9 mouse cellular contexts compared by ENCODE assay signal in the genomic region with DNA sequence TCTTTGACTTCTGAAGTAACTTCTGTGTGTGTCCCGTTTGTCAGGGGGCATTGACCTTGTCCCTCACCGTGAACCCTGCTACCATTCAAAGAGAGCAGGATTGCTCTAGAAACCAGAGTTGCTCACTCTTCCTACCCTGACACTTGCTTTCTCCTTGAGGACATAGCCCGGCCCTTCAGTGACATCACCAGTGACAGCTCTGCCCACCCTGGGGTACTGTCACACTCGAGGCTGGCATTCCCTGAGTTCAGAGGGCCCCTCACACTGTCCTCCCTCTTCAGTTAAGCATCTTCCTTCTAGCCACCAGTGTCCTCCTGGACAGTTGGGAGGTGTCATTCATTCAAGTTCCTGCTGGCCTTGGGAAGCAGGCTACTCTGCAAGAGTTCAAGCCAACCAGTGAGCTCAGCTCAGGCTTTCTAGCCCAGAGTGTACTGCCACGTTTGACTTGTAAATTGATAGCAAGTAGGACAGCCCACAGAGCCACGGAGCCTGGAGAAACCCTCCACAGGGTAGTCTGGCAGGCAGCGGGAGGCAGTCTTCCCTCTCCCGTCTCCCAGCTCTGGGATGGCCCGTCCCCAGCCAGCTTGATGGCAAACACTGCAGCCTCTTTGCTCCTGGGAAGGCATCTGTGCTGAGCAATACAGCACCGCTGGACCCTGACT. TPM values are rescaled to one million over a fixed set of nuclear protein-coding genes. Genes with fewer than 3 reads are reported as not detected.
A peak's percentile ranks its signal among the peaks of the same experiment; 100 is the strongest.
DNase-seq lines count a peak whose midpoint lies in the region; ATAC-seq and TF ChIP-seq lines count a peak whose summit lies in the region.
"Had no signal": no experiment of that assay in that cellular context is flagged by ENCODE, and none has a peak within 500 bp of the region (broad histone marks: within the 10 kb centered on the region; RNA-seq: fewer than 3 reads in every experiment).

No protein-coding gene starts in this region.

- no peak for TF ChIP-seq POLR2A in thymus, adult 2 months (IDR thresholded peaks at IDR 0.05; ENCODE audit: control insufficient read depth, extremely low read depth, insufficient read depth, low read length, poor library complexity)

- peak overlapping the region; percentile 11 for H3K27ac ChIP-seq in heart, embryonic 10.5 days
- 0 out of 2 replicates have a peak overlapping the region, but pooled peaks have one; percentile 7 for H3K27ac ChIP-seq in midbrain, embryonic 12.5 days (replicated peaks)
- H3K27ac ChIP-seq in midbrain, embryonic 15.5 days, result no peak overlapping the region
- peak overlapping the region; percentile 69 for H3K27ac ChIP-seq in hindbrain, embryonic 13.5 days
- no peak overlapping the region for H3K27ac ChIP-seq in thymus, adult 2 months (ENCODE audit: control insufficient read depth, insufficient read depth, low read length)
- H3K27ac ChIP-seq: heart, embryonic 15.5 days; liver, embryonic 15.5 days had no signal

- H3K27me3 ChIP-seq in heart, embryonic 10.5 days (ENCODE audit: insufficient read depth, poor library complexity, severe bottlenecking), result no peaks in the 10 kb centered on the region
- no peaks in the 10 kb centered on the region for H3K27me3 ChIP-seq in midbrain, embryonic 12.5 days
- no peaks in the 10 kb centered on the region for H3K27me3 ChIP-seq in midbrain, embryonic 15.5 days (replicated peaks)
- H3K27me3 ChIP-seq in hindbrain, embryonic 13.5 days, result no peaks in the 10 kb centered on the region
- no peaks in the 10 kb centered on the region for H3K27me3 ChIP-seq in thymus, adult 2 months (ENCODE audit: control insufficient read depth, insufficient read depth, low read length)
- H3K27me3 ChIP-seq: heart, embryonic 15.5 days; liver, embryonic 15.5 days had no signal

- no peak for DNase-seq in heart, embryonic 10.5 days (ENCODE audit: low spot score)
- DNase-seq in heart, postnatal 36 days, result no peak
- DNase-seq in yolk sac, embryonic 10.5 days (ENCODE audit: low spot score), result peak; percentile 26
- no peak for DNase-seq in thymus, adult 2 months

- H3K36me3 ChIP-seq in heart, embryonic 10.5 days, result peaks cover 43% of the 10 kb centered on the region
- H3K36me3 ChIP-seq in midbrain, embryonic 12.5 days, result peaks cover 41% of the 10 kb centered on the region
- H3K36me3 ChIP-seq in midbrain, embryonic 15.5 days (replicated peaks), result peaks cover 29% of the 10 kb centered on the region
- peaks cover 41% of the 10 kb centered on the region for H3K36me3 ChIP-seq in hindbrain, embryonic 13.5 days
- H3K36me3 ChIP-seq in thymus, adult 2 months (ENCODE audit: control insufficient read depth, insufficient read depth, low read length), result peaks cover 9% of the 10 kb centered on the region

- intact Hi-C loops in heart, postnatal 36 days (cut with DNase I), result no loop called here

- no peaks in the 10 kb centered on the region for H3K9me3 ChIP-seq in heart, embryonic 10.5 days
- no peaks in the 10 kb centered on the region for H3K9me3 ChIP-seq in midbrain, embryonic 12.5 days
- no peaks in the 10 kb centered on the region for H3K9me3 ChIP-seq in midbrain, embryonic 15.5 days
- H3K9me3 ChIP-seq in hindbrain, embryonic 13.5 days, result no peaks in the 10 kb centered on the region
- H3K9me3 ChIP-seq: heart, embryonic 15.5 days; liver, embryonic 15.5 days had no signal

- TF ChIP-seq CTCF in thymus, adult 2 months (IDR thresholded peaks at IDR 0.05; ENCODE audit: borderline replicate concordance, control insufficient read depth, extremely low read depth, insufficient read depth, low read length, poor library complexity), result no peak

- no peak for ATAC-seq in midbrain, embryonic 12.5 days (ENCODE audit: low FRiP score, low read depth)
- no peak for ATAC-seq in midbrain, embryonic 15.5 days (replicated peaks)
- ATAC-seq in hindbrain, embryonic 13.5 days (ENCODE audit: low FRiP score), result no peak

- no peak overlapping the region for H3K9ac ChIP-seq in midbrain, embryonic 12.5 days (replicated peaks)
- no peak overlapping the region for H3K9ac ChIP-seq in midbrain, embryonic 15.5 days
- H3K9ac ChIP-seq in hindbrain, embryonic 13.5 days, result peak overlapping the region; percentile 35; the same call in 1 of the 2 replicates
- H3K9ac ChIP-seq: heart, embryonic 15.5 days; liver, embryonic 15.5 days had no signal

- no peak overlapping the region for H3K4me2 ChIP-seq in midbrain, embryonic 12.5 days (replicated peaks)
- no peak overlapping the region for H3K4me2 ChIP-seq in midbrain, embryonic 15.5 days
- H3K4me2 ChIP-seq in hindbrain, embryonic 13.5 days, result no peak overlapping the region
- H3K4me2 ChIP-seq: heart, embryonic 15.5 days; liver, embryonic 15.5 days had no signal

- H3K4me1 ChIP-seq in heart, embryonic 10.5 days, result peaks cover 35% of the 10 kb centered on the region
- H3K4me1 ChIP-seq in midbrain, embryonic 12.5 days, result peaks cover 15% of the 10 kb centered on the region
- peaks cover 18% of the 10 kb centered on the region for H3K4me1 ChIP-seq in midbrain, embryonic 15.5 days
- H3K4me1 ChIP-seq in hindbrain, embryonic 13.5 days (replicated peaks), result peaks cover 24% of the 10 kb centered on the region
- peaks cover 31% of the 10 kb centered on the region for H3K4me1 ChIP-seq in thymus, adult 2 months (replicated peaks; ENCODE audit: control insufficient read depth, insufficient read depth, low read length)

- 35% methylated on average over 10 of the region's 10 CpGs for WGBS in heart, embryonic 10.5 days
- WGBS in midbrain, embryonic 12.5 days, result 45% methylated on average over 10 of the region's 10 CpGs
- 39% methylated on average over 10 of the region's 10 CpGs for WGBS in midbrain, embryonic 15.5 days
- WGBS in hindbrain, embryonic 13.5 days, result 41% methylated on average over 10 of the region's 10 CpGs
- WGBS in thymus, adult 2 months, result 87% methylated on average over 10 of the region's 10 CpGs

- H3K4me3 ChIP-seq in heart, embryonic 10.5 days, result no peak overlapping the region
- H3K4me3 ChIP-seq in midbrain, embryonic 12.5 days, result no peak overlapping the region
- H3K4me3 ChIP-seq in midbrain, embryonic 15.5 days, result no peak overlapping the region
- no peak overlapping the region for H3K4me3 ChIP-seq in hindbrain, embryonic 13.5 days
- no peak overlapping the region for H3K4me3 ChIP-seq in thymus, adult 2 months (ENCODE audit: control insufficient read depth, insufficient read depth, low read length)
- H3K4me3 ChIP-seq: heart, embryonic 15.5 days; liver, embryonic 15.5 days had no signal

RNA-seq across cellular contexts. Expression of a gene that starts 1.7 kb away (rescaled TPM):
- polyA plus RNA-seq in heart, embryonic 10.5 days (2016; fragmentation: Nextera tagmentation; extraction: Ambion mirVana), result 9.2 and 9.6 TPM in 2 replicates
- 1 to 10 TPM in 1 of 2 experiments, under 1 TPM in 1; 1.00 to 1.4 TPM for total RNA-seq in heart, postnatal 36 days (2021)
- 14.2 and 15.8 TPM in 2 replicates for polyA plus RNA-seq in midbrain, embryonic 12.5 days (2016; fragmentation: Nextera tagmentation; extraction: Ambion mirVana)
- 33.3 and 33.8 TPM in 2 replicates for polyA plus RNA-seq in midbrain, embryonic 15.5 days (2015; fragmentation: Nextera tagmentation; extraction: Ambion mirVana)
- polyA plus RNA-seq in hindbrain, embryonic 13.5 days (2015; fragmentation: Nextera tagmentation; extraction: Ambion mirVana), result 28.9 and 29.2 TPM in 2 replicates
- polyA plus RNA-seq in thymus, adult 2 months (2012; rRNA removed), result 4.7 and 6.2 TPM in 2 replicates

RNA-seq across cellular contexts. Expression of a gene that starts 40.1 kb away (rescaled TPM):
- 50.8 and 65.1 TPM in 2 replicates for polyA plus RNA-seq in heart, embryonic 10.5 days (2016; fragmentation: Nextera tagmentation; extraction: Ambion mirVana)
- 10 to 100 TPM; 37.7 to 40.7 TPM for total RNA-seq in heart, postnatal 36 days (2021)
- 102 and 106 TPM in 2 replicates for polyA plus RNA-seq in midbrain, embryonic 12.5 days (2016; fragmentation: Nextera tagmentation; extraction: Ambion mirVana)
- 198 and 199 TPM in 2 replicates for polyA plus RNA-seq in midbrain, embryonic 15.5 days (2015; fragmentation: Nextera tagmentation; extraction: Ambion mirVana)
- polyA plus RNA-seq in hindbrain, embryonic 13.5 days (2015; fragmentation: Nextera tagmentation; extraction: Ambion mirVana), result 131 and 137 TPM in 2 replicates
- polyA plus RNA-seq in thymus, adult 2 months (2012; rRNA removed), result 167 and 178 TPM in 2 replicates

RNA-seq across cellular contexts. Expression of a gene that starts 45.0 kb away (rescaled TPM):
- 0.55 and 0.70 TPM in 2 replicates for polyA plus RNA-seq in heart, embryonic 10.5 days (2016; fragmentation: Nextera tagmentation; extraction: Ambion mirVana)
- under 1 TPM; 0.35 to 0.69 TPM for total RNA-seq in heart, postnatal 36 days (2021)
- polyA plus RNA-seq in midbrain, embryonic 12.5 days (2016; fragmentation: Nextera tagmentation; extraction: Ambion mirVana), result 0.54 and 0.71 TPM in 2 replicates
- 0.57 and 0.70 TPM in 2 replicates for polyA plus RNA-seq in midbrain, embryonic 15.5 days (2015; fragmentation: Nextera tagmentation; extraction: Ambion mirVana)
- 0.52 and 0.71 TPM in 2 replicates for polyA plus RNA-seq in hindbrain, embryonic 13.5 days (2015; fragmentation: Nextera tagmentation; extraction: Ambion mirVana)
- 0.19 and 0.28 TPM in 2 replicates for polyA plus RNA-seq in thymus, adult 2 months (2012; rRNA removed)

RNA-seq across cellular contexts. Expression of a gene that starts 56.7 kb away (rescaled TPM):
- 387 and 414 TPM in 2 replicates for polyA plus RNA-seq in heart, embryonic 10.5 days (2016; fragmentation: Nextera tagmentation; extraction: Ambion mirVana)
- 100 to 1,000 TPM; 522 TPM for total RNA-seq in heart, postnatal 36 days (2021)
- polyA plus RNA-seq in midbrain, embryonic 12.5 days (2016; fragmentation: Nextera tagmentation; extraction: Ambion mirVana), result 370 and 378 TPM in 2 replicates
- polyA plus RNA-seq in midbrain, embryonic 15.5 days (2015; fragmentation: Nextera tagmentation; extraction: Ambion mirVana), result 259 and 277 TPM in 2 replicates
- polyA plus RNA-seq in hindbrain, embryonic 13.5 days (2015; fragmentation: Nextera tagmentation; extraction: Ambion mirVana), result 369 and 380 TPM in 2 replicates
- 140 and 154 TPM in 2 replicates for polyA plus RNA-seq in thymus, adult 2 months (2012; rRNA removed)

Comparison
In these comparisons a context has a peak if more than half of its experiments do, and no peak if none do; other contexts are left out.
1. H3K27ac ChIP-seq: peak in heart, embryonic 10.5 days (single experiment), midbrain, embryonic 12.5 days (single experiment) and hindbrain, embryonic 13.5 days (single experiment); none in midbrain, embryonic 15.5 days (single experiment) and thymus, adult 2 months (single experiment).